Mouse (Mus musculus) ES-Bruce4 (cell line): Measurements from ENCODE around the gene Rgs16.
A peak's percentile ranks its signal among the peaks of the same experiment; 100 is the strongest.

ENCODE experiments used
- CTCF ChIP-seq: IDR thresholded peaks from one replicate; pipeline ENCODE4 v1.8.1; 2011; ENCODE audit warnings: low read depth, low read length
- EP300 ChIP-seq: IDR thresholded peaks from 2 replicates; pipeline ENCODE4 v1.6.1; 2011; ENCODE audit warnings: low read depth, low read length; ENCODE audit not compliant: insufficient read depth
- POLR2A ChIP-seq: IDR thresholded peaks from one replicate; pipeline ENCODE4 v1.8.1; 2011; ENCODE audit warnings: low read length; ENCODE audit not compliant: insufficient read depth

DNA sequence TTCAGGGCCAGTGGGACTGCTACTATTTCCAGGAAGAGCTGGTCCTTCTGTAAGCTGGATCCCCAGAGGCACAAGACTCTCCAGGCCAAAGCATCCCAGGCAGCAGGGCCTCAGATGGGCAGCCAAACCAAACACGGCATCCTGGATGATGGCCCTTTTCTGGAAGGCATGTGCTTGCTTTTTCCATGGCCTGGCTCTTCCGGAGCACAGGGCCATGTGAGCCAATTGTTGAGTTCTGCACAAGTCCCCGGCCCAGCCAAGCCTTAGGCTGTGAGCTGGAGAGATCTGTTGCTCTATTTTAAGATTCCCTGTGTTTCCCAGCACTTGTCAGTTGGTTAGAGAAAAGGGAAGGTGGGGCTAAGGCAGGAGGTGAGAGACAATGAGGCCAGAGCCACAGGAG lies 9.5 kb upstream of the Rgs16 start:
- TF ChIP-seq CTCF, result no peak
- no peak for TF ChIP-seq POLR2A
- 0 out of 2 replicates have a peak, but pooled peaks have one; percentile 3 for TF ChIP-seq EP300
